Mouse (Mus musculus) olfactory bulb, adult 2 months (tissue): ENCODE measurements around the gene Chst8.

Experiments used
- CTCF ChIP-seq: fragments of 200-500 bp; IDR thresholded peaks from 2 replicates; pipeline ENCODE4 v1.5.1; 2012; ENCODE audit warnings: low read depth, mild to moderate bottlenecking, low read length, moderate library complexity; ENCODE audit not compliant: insufficient read depth
- POLR2A ChIP-seq: fragments of 200-500 bp; IDR thresholded peaks from 2 replicates; pipeline ENCODE4 v1.6.1; 2012; ENCODE audit warnings: mild to moderate bottlenecking, low read depth, low read length, moderate library complexity; ENCODE audit not compliant: insufficient read depth

DNA sequence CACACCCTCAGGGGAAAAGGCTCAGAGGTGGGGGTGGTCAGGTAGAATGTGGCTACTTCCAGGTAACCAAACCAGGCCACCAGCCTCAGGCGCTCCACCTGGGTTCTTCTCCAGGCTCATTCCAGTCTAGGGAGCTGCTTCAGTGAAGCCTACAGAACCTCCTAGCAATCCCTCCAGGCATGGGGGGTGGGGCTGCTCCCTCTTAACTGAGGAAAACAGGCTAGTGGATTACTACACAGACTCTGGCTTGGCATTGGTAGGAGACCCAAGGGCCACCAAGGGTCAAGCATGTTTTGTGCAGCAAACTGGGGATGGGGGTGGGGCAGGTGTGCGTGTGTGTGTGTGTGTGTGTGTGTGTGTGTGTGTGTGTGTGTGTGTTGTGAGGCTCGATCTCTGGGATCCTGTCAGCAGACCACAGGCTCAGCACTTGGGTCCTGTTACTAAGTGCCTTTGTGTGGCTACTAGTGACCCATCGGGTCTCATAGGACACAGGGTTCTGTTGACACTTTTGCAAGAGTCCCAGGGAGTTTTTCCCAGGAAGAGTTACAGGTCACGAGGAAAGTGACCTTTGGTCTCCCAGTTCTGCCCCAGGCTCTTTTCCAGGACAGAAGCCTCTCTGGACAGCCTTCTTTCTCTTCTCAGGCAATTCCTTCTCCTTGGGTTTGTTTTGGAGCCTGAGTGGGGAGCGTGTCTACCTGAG is 153.0 kb downstream of the Chst8 start:
- TF ChIP-seq POLR2A (no peak), CTCF (no peak)
